Comparison of ENCODE assay signal across 24 mouse cellular contexts in the genomic region with DNA sequence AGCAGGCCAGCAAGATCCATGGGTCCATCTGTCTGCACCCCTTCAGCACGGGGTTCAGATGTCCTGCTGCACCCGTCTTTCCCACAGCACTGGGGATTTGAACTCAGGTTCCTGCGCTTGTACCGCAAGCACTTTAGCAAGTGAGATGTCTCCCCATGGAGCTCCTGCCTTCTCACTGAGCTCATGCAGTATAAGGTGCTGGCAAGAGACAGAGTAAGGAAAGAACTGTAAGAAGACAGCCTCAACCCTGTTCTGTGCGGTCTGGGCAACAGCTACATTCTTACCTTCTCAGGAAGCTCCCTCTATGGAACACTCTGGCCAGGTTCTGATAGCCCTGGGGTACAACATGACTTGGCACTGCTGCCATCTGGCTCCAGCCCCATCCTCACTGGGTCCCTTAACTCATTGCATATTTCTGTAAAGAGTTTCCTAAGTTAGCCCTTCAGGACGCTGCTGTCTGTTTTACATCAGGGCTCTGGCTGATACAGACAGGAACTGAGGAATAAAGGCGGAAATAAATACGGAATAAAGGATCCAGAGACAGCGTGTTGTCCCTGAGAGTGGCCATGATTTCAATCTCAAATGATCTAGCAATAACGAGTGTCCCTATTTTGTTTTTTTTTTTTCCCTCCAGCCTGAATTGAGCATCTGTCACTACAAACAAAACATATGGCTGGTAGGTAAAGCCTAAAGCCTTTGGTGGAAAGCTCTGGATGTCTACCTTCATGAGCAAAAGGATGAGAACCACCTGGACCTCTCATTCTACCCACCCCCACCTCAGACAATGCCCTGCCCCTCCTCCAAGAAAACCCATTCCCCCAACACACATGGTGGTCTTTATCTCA. TPM values are rescaled to one million over a fixed set of nuclear protein-coding genes. Genes with fewer than 3 reads are reported as not detected.
DNase-seq lines count a peak whose midpoint lies in the region.
"Had no signal": no experiment of that assay in that cellular context is flagged by ENCODE, and none has a peak within 500 bp of the region (broad histone marks: within the 10 kb centered on the region; RNA-seq: fewer than 3 reads in every experiment).

No protein-coding gene starts in this region.

- peak; percentile 33 for DNase-seq in cerebellum, adult 11 months
- no peak for DNase-seq in cerebellum, adult 8-10 months
- DNase-seq in heart, embryonic 10.5 days (ENCODE audit: low spot score), result peak; percentile 58
- DNase-seq in heart, postnatal 4 days, result no peak
- DNase-seq in urinary bladder, adult 2 months (ENCODE audit: low spot score), result peak; percentile 15
- no peak for DNase-seq in urinary bladder, adult 18-20 months (ENCODE audit: low spot score in 2 of 2)
- no peak for DNase-seq in gastrocnemius, postnatal 4 days (ENCODE audit: low spot score in 2 of 2)
- no peak for DNase-seq in kidney, adult 9 months
- DNase-seq: adrenal gland, postnatal 10 days; kidney, adult 18-20 months; layer of hippocampus, adult 9-11 months; lung, postnatal 14 days; right cerebral cortex, postnatal 14 days had no signal

- H3K4me3 ChIP-seq in heart, embryonic 10.5 days, result no peak overlapping the region
- H3K4me3 ChIP-seq: embryonic facial prominence, embryonic 12.5 days; erythroblast, embryonic 14.5 days; hindbrain, embryonic 13.5 days; limb, embryonic 15.5 days; midbrain, embryonic 13.5 days had no signal

- H3K27me3 ChIP-seq in heart, embryonic 10.5 days (ENCODE audit: insufficient read depth, poor library complexity, severe bottlenecking), result peaks cover 70% of the 10 kb centered on the region

- H3K36me3 ChIP-seq in heart, embryonic 10.5 days, result no peaks in the 10 kb centered on the region
- H3K36me3 ChIP-seq: embryonic facial prominence, embryonic 12.5 days; limb, embryonic 15.5 days had no signal

- no peak overlapping the region for H3K27ac ChIP-seq in heart, embryonic 10.5 days
- H3K27ac ChIP-seq: embryonic facial prominence, embryonic 12.5 days; hindbrain, embryonic 13.5 days; kidney, postnatal 0 days; limb, embryonic 15.5 days; midbrain, embryonic 13.5 days; stomach, postnatal 0 days had no signal

- WGBS in heart, embryonic 10.5 days, result 77% methylated on average over 10 of the region's 10 CpGs

- no peaks in the 10 kb centered on the region for H3K4me1 ChIP-seq in heart, embryonic 10.5 days
- H3K4me1 ChIP-seq: embryonic facial prominence, embryonic 12.5 days; limb, embryonic 15.5 days had no signal

- no peaks in the 10 kb centered on the region for H3K9me3 ChIP-seq in heart, embryonic 10.5 days
- H3K9me3 ChIP-seq: embryonic facial prominence, embryonic 12.5 days; hindbrain, embryonic 13.5 days; limb, embryonic 15.5 days; midbrain, embryonic 13.5 days had no signal

RNA-seq across cellular contexts. Expression of a gene that starts 10.2 kb away (rescaled TPM):
- 0.52 and 1.3 TPM in 2 replicates for polyA plus RNA-seq in heart, embryonic 10.5 days (2016; fragmentation: Nextera tagmentation; extraction: Ambion mirVana)
- 1 to 10 TPM; 8.3 to 9.7 TPM for total RNA-seq in heart, postnatal 4 days (2021)
- 0.84 and 0.91 TPM in 2 replicates for polyA plus RNA-seq in urinary bladder, adult 2 months (2012; rRNA removed)
- 1 to 10 TPM; 4.9 to 5.4 TPM for total RNA-seq in gastrocnemius, postnatal 4 days (2021)
- total RNA-seq: megakaryocyte progenitor cell, adult 5-6 weeks; monocyte, adult 5-6 weeks; neutrophil, adult 5-6 weeks had no signal
- polyA plus RNA-seq: erythroblast, embryonic 14.5 days; inflammation-experienced regulatory T-cells, adult 6 months had no signal

Comparison
In these comparisons a context has a peak if more than half of its experiments do, and no peak if none do; other contexts are left out.
1. DNase-seq: peak in cerebellum, adult 11 months (single experiment), heart, embryonic 10.5 days (single experiment) and urinary bladder, adult 2 months (single experiment); none in cerebellum, adult 8-10 months (single experiment), heart, postnatal 4 days (single experiment), urinary bladder, adult 18-20 months (0 of 2), gastrocnemius, postnatal 4 days (0 of 2) and kidney, adult 9 months (single experiment).